Mouse (Mus musculus) lung, postnatal 0 days (tissue): Measurements from ENCODE around the gene Nat8f2. TPM values are rescaled to one million over a fixed set of nuclear protein-coding genes. Genes with fewer than 3 reads are reported as not detected.

Source experiments
- ATAC-seq: fragments of 200-750 bp; cut with Nextera tagmentation; 2 replicates; pipeline ENCODE4 v1.8.0; 2017; ENCODE audit warnings: moderate library complexity
- DNase-seq: peaks from one replicate; pipeline ENCODE4 v3.0.0-alpha.2; 2016; ENCODE audit warnings: low spot score
- H3K27ac ChIP-seq: fragments of 300-500 bp; sonication (generic); 2 replicates; pipeline ENCODE4 v1.5.1; 2014; ENCODE audit warnings: antibody characterized with exemption, mild to moderate bottlenecking, low read length, mixed read lengths
- H3K27me3 ChIP-seq: fragments of 300-500 bp; sonication (generic); replicated peaks from 2 replicates; pipeline ENCODE4 v1.6.1; 2014; ENCODE audit warnings: low read length, mixed read lengths; ENCODE audit not compliant: insufficient read depth
- H3K36me3 ChIP-seq: fragments of 300-500 bp; sonication (generic); 2 replicates; pipeline ENCODE4 v1.6.1; 2014; ENCODE audit warnings: low read length, mixed read lengths; ENCODE audit not compliant: insufficient read depth
- H3K4me1 ChIP-seq: fragments of 300-500 bp; sonication (generic); 2 replicates; pipeline ENCODE4 v1.6.1; 2014; ENCODE audit warnings: antibody characterized with exemption, low read depth, low read length, mixed read lengths; ENCODE audit not compliant: insufficient read depth
- H3K4me2 ChIP-seq: fragments of 300-500 bp; sonication (generic); replicated peaks from 2 replicates; pipeline ENCODE4 v1.6.1; 2014; ENCODE audit warnings: low read depth, mild to moderate bottlenecking, low read length, moderate library complexity, mixed read lengths
- H3K4me3 ChIP-seq: fragments of 300-500 bp; sonication (generic); 2 replicates; pipeline ENCODE4 v1.5.1; 2014; ENCODE audit warnings: low read depth, low read length
- H3K9ac ChIP-seq: fragments of 300-500 bp; sonication (generic); replicated peaks from 2 replicates; pipeline ENCODE4 v1.6.1; 2014; ENCODE audit warnings: low read depth, mild to moderate bottlenecking
- H3K9me3 ChIP-seq: fragments of 300-500 bp; sonication (generic); 2 replicates; pipeline ENCODE4 v1.6.1; 2016; ENCODE audit warnings: low read length, mixed read lengths
- CTCF ChIP-seq: IDR thresholded peaks from 2 replicates; pipeline ENCODE4 v1.5.1; 2016; ENCODE audit warnings: antibody characterized with exemption, mild to moderate bottlenecking
- EP300 ChIP-seq: IDR thresholded peaks from 2 replicates; pipeline ENCODE4 v1.6.1; 2016; ENCODE audit warnings: antibody characterized with exemption, mild to moderate bottlenecking, control low read depth
- WGBS: fragments of 180-500 bp; shearing (Covaris S2); extraction: QIAGEN DNeasy Blood & Tissue Kit; methylation state at CpG from one replicate; pipeline ENCODE4 v1.1.7; 2014; 5-methylcytosine and 5-hydroxymethylcytosine counted together
- polyA plus RNA-seq: library from polyadenylated mRNA; unstranded; fragments of >200 nt; fragmentation: Nextera tagmentation; extraction: Ambion mirVana; gene quantifications from 2 replicates; pipeline ENCODE4 v1.2.1, GENCODE M21; 2015

The Nat8f2 gene
- polyA plus RNA-seq, 1 experiment from 2014 or later: not detected

- H3K27ac ChIP-seq: no peak overlapping the region
- DNase-seq (no peak), ATAC-seq (no peak)
- 79% methylated on average over 2 of the region's 2 CpGs for WGBS
- H3K27me3 ChIP-seq: no peaks in the 10 kb centered on the region
- H3K9ac ChIP-seq: no peak overlapping the region
- no peaks in the 10 kb centered on the region for H3K9me3 ChIP-seq
- no peaks in the 10 kb centered on the region for H3K4me1 ChIP-seq
- no peak overlapping the region for H3K4me3 ChIP-seq
- H3K4me2 ChIP-seq: no peak overlapping the region
- TF ChIP-seq EP300 (no peak), CTCF (no peak)
- H3K36me3 ChIP-seq: no peaks in the 10 kb centered on the region
These were observed 5.1 kb downstream of the Nat8f2 start for GRCm38 (mm10) chr6:85863840-85864239.

- H3K9ac ChIP-seq: no peak overlapping the region
- no peaks in the 10 kb centered on the region for H3K36me3 ChIP-seq
- TF ChIP-seq CTCF: no peak
- TF ChIP-seq EP300: no peak
- no peak overlapping the region for H3K4me2 ChIP-seq
- H3K4me3 ChIP-seq: no peak overlapping the region
- no peaks in the 10 kb centered on the region for H3K9me3 ChIP-seq
- H3K27ac ChIP-seq: no peak overlapping the region
- no peaks in the 10 kb centered on the region for H3K27me3 ChIP-seq
- WGBS: 80% methylated on average over 2 of the region's 2 CpGs
- no peak for ATAC-seq
- DNase-seq: no peak
- no peaks in the 10 kb centered on the region for H3K4me1 ChIP-seq
These were observed 5.8 kb downstream of the Nat8f2 start for GRCm38 (mm10) chr6:85863136-85863535.

- H3K9ac ChIP-seq: no peak overlapping the region
- no peaks in the 10 kb centered on the region for H3K36me3 ChIP-seq
- no peak for TF ChIP-seq CTCF
- no peak for TF ChIP-seq EP300
- no peaks in the 10 kb centered on the region for H3K9me3 ChIP-seq
- H3K4me1 ChIP-seq: no peaks in the 10 kb centered on the region
- no peak overlapping the region for H3K4me2 ChIP-seq
- ATAC-seq (no peak), DNase-seq (no peak)
- H3K27me3 ChIP-seq: no peaks in the 10 kb centered on the region
- no peak overlapping the region for H3K4me3 ChIP-seq
- 77% methylated on average over 3 of the region's 3 CpGs for WGBS
- no peak overlapping the region for H3K27ac ChIP-seq
These were observed 6.4 kb downstream of the Nat8f2 start for GRCm38 (mm10) chr6:85862565-85862964.

GRCm38 (mm10) chr6:85861247-85861646, 7.7 kb downstream of the Nat8f2 start:
- DNase-seq: no peak
- Histone ChIP-seq H3K4me3 (no peak overlapping the region), H3K36me3 (no peaks in the 10 kb centered on the region), H3K9ac (no peak overlapping the region), H3K4me2 (no peak overlapping the region), H3K27ac (no peak overlapping the region), H3K4me1 (no peaks in the 10 kb centered on the region), H3K27me3 (no peaks in the 10 kb centered on the region), H3K9me3 (no peaks in the 10 kb centered on the region)
- TF ChIP-seq CTCF (no peak), EP300 (no peak)
- 78% methylated on average over 3 of the region's 3 CpGs for WGBS
- ATAC-seq: no peak

- TF ChIP-seq CTCF (no peak), EP300 (no peak)
- Histone ChIP-seq H3K4me2 (no peak overlapping the region), H3K9me3 (no peaks in the 10 kb centered on the region), H3K9ac (no peak overlapping the region), H3K27ac (no peak overlapping the region), H3K4me3 (no peak overlapping the region), H3K36me3 (no peaks in the 10 kb centered on the region), H3K27me3 (no peaks in the 10 kb centered on the region), H3K4me1 (no peaks in the 10 kb centered on the region)
- ATAC-seq: peak; percentile 62
- peak; percentile 13 for DNase-seq
- 80% methylated on average over 1 of the region's 1 CpGs for WGBS
These were observed 12.7 kb downstream of the Nat8f2 start for GRCm38 (mm10) chr6:85856194-85856678.

GRCm38 (mm10) chr6:85853481-85853880, 15.5 kb downstream of the Nat8f2 start:
- H3K4me2 ChIP-seq: no peak overlapping the region
- H3K27ac ChIP-seq: no peak overlapping the region
- H3K9ac ChIP-seq: no peak overlapping the region
- DNase-seq (no peak), ATAC-seq (no peak)
- no peak overlapping the region for H3K4me3 ChIP-seq
- H3K36me3 ChIP-seq: no peaks in the 10 kb centered on the region
- H3K9me3 ChIP-seq: no peaks in the 10 kb centered on the region
- no peaks in the 10 kb centered on the region for H3K4me1 ChIP-seq
- WGBS: 75% methylated on average over 3 of the region's 3 CpGs
- H3K27me3 ChIP-seq: no peaks in the 10 kb centered on the region
- TF ChIP-seq EP300 (no peak), CTCF (no peak)
